Mouse (Mus musculus) megakaryocyte, embryonic 14.5 days (primary cell): Measurements from ENCODE around the gene Oat.

Source experiments
- FLI1 ChIP-seq: IDR thresholded peaks from 2 replicates; pipeline ENCODE4 v1.6.1; 2012; ENCODE audit warnings: low read length, inconsistent platforms, mixed read lengths
- GATA1 ChIP-seq: IDR thresholded peaks from 3 replicates; pipeline ENCODE4 v1.6.1; 2012; ENCODE audit warnings: mixed read lengths, low read length, inconsistent platforms, borderline replicate concordance

DNA sequence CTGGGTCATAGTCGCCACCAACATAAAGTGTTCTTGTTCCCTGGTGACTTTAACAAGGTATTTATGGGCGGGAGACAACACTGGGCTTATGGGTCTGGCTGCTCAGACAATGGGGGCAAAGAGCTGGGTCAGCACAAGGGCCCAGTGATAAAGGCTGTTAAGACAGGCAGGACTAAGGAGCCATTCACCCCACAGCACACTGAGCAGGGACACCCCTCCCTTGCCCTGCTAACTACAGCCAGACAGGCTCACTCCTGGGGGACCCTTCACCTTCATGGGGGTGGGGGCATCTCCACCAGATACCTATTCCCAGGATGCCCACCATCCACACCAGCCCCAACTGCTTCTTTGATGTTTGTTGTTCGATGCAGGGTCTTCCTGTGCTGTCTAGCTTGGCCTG is 47.0 kb downstream of the Oat start:
- TF ChIP-seq FLI1: no peak
- TF ChIP-seq GATA1: no peak
